8 mouse cellular contexts compared by ENCODE assay signal in the genomic region with DNA sequence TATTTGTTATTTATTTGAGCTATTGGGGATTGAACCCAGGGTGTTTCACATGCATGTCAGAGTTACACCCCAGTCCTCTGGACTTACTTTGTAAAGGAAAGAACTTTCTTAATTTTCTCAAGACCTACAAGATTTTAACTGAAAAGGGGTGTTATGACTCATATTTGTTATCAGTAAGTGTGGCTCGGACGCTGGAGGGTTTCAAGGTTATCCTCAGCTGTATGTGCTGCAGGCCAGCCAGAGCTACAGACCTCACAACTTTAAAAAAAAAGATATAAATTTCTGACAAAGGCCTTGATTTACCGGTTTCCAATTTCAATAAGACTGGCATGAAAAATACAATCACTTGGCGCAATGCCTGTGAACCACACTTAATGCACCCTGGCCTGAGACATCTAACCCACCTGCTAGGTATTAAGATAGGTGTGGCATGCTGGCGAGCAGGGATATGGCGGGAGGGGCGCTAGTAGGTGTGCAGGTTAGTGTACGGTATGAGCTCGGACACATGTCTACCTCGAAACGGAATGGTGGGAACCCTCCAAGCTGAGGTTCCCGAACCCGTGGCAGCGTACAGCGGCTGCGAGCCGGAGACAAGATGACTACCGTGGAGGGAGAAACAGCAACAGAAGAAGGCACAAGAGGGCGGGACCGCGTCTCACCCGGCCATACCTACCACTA. TPM values are rescaled to one million over a fixed set of nuclear protein-coding genes. Genes with fewer than 3 reads are reported as not detected.
DNase-seq lines count a peak whose midpoint lies in the region; ATAC-seq and TF ChIP-seq lines count a peak whose summit lies in the region.

No protein-coding gene starts in this region.

- peak overlapping the region; percentile 70 for H3K9ac ChIP-seq in forebrain, postnatal 0 days

- intact Hi-C loops in gastrocnemius, postnatal 14 days (cut with DNase I; ENCODE audit: low total_unique reads): no loop called here

- H3K9me3 ChIP-seq in forebrain, postnatal 0 days (ENCODE audit: low read length): no peaks in the 10 kb centered on the region
- peaks cover 6% of the 10 kb centered on the region; the same call in 1 of the 2 replicates for H3K9me3 ChIP-seq in midbrain, embryonic 10.5 days (replicated peaks)

- ATAC-seq in forebrain, postnatal 0 days: peak; percentile 45

- H3K4me1 ChIP-seq in kidney, adult 2 months (ENCODE audit: control insufficient read depth, insufficient read depth, low read length): peaks cover 3% of the 10 kb centered on the region; the same call in 1 of the 2 replicates
- peaks cover 6% of the 10 kb centered on the region; the same call in 1 of the 2 replicates for H3K4me1 ChIP-seq in forebrain, postnatal 0 days (ENCODE audit: insufficient read depth)
- peaks cover 20% of the 10 kb centered on the region for H3K4me1 ChIP-seq in midbrain, embryonic 10.5 days

- no peaks in the 10 kb centered on the region for H3K27me3 ChIP-seq in kidney, adult 2 months (replicated peaks; ENCODE audit: control insufficient read depth, insufficient read depth, low read length)
- no peaks in the 10 kb centered on the region for H3K27me3 ChIP-seq in forebrain, postnatal 0 days (ENCODE audit: insufficient read depth, low read length)
- H3K27me3 ChIP-seq in midbrain, embryonic 10.5 days (ENCODE audit: low read depth, poor library complexity, severe bottlenecking): no peaks in the 10 kb centered on the region

- peak overlapping the region; percentile 71 for H3K4me3 ChIP-seq in kidney, adult 2 months (ENCODE audit: insufficient read depth, low read depth, low read length)
- peak overlapping the region; percentile 67 for H3K4me3 ChIP-seq in forebrain, postnatal 0 days (ENCODE audit: low read depth, low read length)
- H3K4me3 ChIP-seq in midbrain, embryonic 10.5 days: peak overlapping the region; percentile 69

- no peak for DNase-seq in kidney, adult 2 months
- DNase-seq in kidney, postnatal 10 days: no peak
- peak; percentile 28 for DNase-seq in MN1 (ENCODE audit: low spot score)
- no peak for DNase-seq in forebrain, postnatal 0 days
- DNase-seq in midbrain, embryonic 10.5 days (ENCODE audit: low spot score): no peak
- no peak for DNase-seq in spleen, postnatal 36 days (ENCODE audit: low spot score in 2 of 2)
- no peak for DNase-seq in ovary, postnatal 10 days (ENCODE audit: low spot score)
- DNase-seq in gastrocnemius, postnatal 14 days: no peak

- peak overlapping the region; percentile 49 for H3K27ac ChIP-seq in kidney, adult 2 months (ENCODE audit: insufficient read depth, low read depth, low read length)
- H3K27ac ChIP-seq in forebrain, postnatal 0 days (ENCODE audit: low read depth, low read length): peak overlapping the region; percentile 92
- peak overlapping the region; percentile 91 for H3K27ac ChIP-seq in midbrain, embryonic 10.5 days (replicated peaks)

- 1% methylated on average over 22 of the region's 22 CpGs for WGBS in kidney, adult 2 months
- WGBS in forebrain, postnatal 0 days: 4% methylated on average over 22 of the region's 22 CpGs
- WGBS in midbrain, embryonic 10.5 days: 5% methylated on average over 22 of the region's 22 CpGs

- peak overlapping the region; percentile 64 for H3K4me2 ChIP-seq in forebrain, postnatal 0 days (ENCODE audit: low read depth)

- no peak for TF ChIP-seq CTCF in kidney, adult 2 months (conservative IDR thresholded peaks at IDR 0.05; ENCODE audit: insufficient read depth, insufficient read length, low read depth, low read length)
- TF ChIP-seq CTCF in forebrain, postnatal 0 days (IDR thresholded peaks at IDR 0.05; ENCODE audit: low read depth): peak; percentile 49

- no peak for TF ChIP-seq POLR2A in kidney, adult 2 months (IDR thresholded peaks at IDR 0.05; ENCODE audit: low read depth, low read length)

- H3K36me3 ChIP-seq in kidney, adult 2 months (ENCODE audit: control insufficient read depth, insufficient read depth, low read length): no peaks in the 10 kb centered on the region
- H3K36me3 ChIP-seq in forebrain, postnatal 0 days (ENCODE audit: insufficient read depth): 0 out of 2 replicates have a peak, but pooled peaks cover 4% of the 10 kb centered on the region
- H3K36me3 ChIP-seq in midbrain, embryonic 10.5 days: peaks cover 4% of the 10 kb centered on the region; the same call in 1 of the 2 replicates

RNA-seq across cellular contexts. Expression of a gene that starts 0.5 kb away (rescaled TPM):
- polyA plus RNA-seq in kidney, adult 2 months (2012; rRNA removed): 4.9 and 5.0 TPM in 2 replicates
- 9.3 and 11.0 TPM in 2 replicates for total RNA-seq in forebrain, postnatal 0 days (2014; rRNA removed)
- polyA plus RNA-seq in forebrain, postnatal 0 days (2015; fragmentation: Nextera tagmentation; extraction: Ambion mirVana): 5.1 and 6.1 TPM in 2 replicates
- polyA plus RNA-seq in midbrain, embryonic 10.5 days (2016; fragmentation: Nextera tagmentation; extraction: Ambion mirVana): 7.2 and 7.7 TPM in 2 replicates
- 1 to 10 TPM; 2.3 to 2.8 TPM for total RNA-seq in gastrocnemius, postnatal 14 days (2021)

RNA-seq across cellular contexts. Expression of a gene that starts 28.9 kb away (rescaled TPM):
- 42.6 and 49.1 TPM in 2 replicates for polyA plus RNA-seq in kidney, adult 2 months (2012; rRNA removed)
- total RNA-seq in forebrain, postnatal 0 days (2014; rRNA removed): 9.6 and 13.3 TPM in 2 replicates
- polyA plus RNA-seq in forebrain, postnatal 0 days (2015; fragmentation: Nextera tagmentation; extraction: Ambion mirVana): 8.2 and 9.3 TPM in 2 replicates
- polyA plus RNA-seq in midbrain, embryonic 10.5 days (2016; fragmentation: Nextera tagmentation; extraction: Ambion mirVana): 12.8 TPM in 2 replicates
- total RNA-seq in gastrocnemius, postnatal 14 days (2021): 10 to 100 TPM in 1 of 2 experiments, 1 to 10 TPM in 1; 8.9 to 15.3 TPM
